Mouse (Mus musculus): Measurements from ENCODE around the gene Shb. TPM values are rescaled to one million over a fixed set of nuclear protein-coding genes. Genes with fewer than 3 reads are reported as not detected.

The Shb gene
- polyA plus RNA-seq, 1 experiment, result 71.5 TPM

DNA sequence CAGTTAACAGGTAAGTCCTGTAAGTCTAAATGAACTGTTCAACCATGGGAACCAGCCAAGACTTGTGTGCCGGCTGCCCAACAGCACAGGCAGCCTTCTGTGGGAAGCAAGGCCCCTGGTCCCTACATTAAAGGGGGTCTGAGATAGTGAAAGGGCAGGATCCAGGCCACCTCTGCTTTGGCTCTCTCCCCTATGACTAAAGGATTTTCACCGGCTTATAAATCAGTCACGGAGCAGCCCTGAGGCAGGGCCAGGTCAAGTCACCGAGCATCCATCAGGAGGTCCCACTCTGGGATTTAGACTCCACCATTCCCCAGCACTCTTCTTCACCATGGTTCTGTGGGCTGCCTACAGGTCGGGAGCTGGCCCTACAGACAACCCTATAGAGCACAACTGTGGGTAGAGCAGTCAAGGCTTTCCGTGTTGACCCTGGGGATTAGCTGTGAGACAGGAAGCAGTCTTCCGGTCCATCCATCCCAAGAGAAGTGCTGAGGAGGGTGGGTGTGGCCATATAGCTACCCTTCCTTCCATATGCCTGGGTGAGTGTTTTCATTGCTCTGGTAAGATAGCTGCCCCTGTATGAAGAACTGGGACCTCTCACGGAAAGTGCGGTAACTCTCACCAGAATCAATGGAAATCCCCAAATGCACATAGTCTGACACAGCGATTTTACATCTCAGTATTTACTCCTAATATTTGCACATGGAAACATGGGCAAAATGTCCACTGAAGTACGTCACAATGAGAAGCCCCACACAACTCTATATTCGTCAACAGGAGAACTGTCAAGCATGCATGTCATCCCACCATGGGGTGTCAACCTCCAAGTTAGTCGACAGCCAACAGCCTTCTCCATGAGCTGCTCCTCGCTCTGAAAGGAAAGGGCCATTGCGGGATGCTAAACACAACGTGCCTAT, 40.3 kb downstream of the Shb start:
- WGBS, result 45% methylated on average over 16 of the region's 16 CpGs
- 0 out of 2 replicates have a peak, but pooled peaks cover under 1% of the 10 kb centered on the region for H3K36me3 ChIP-seq (ENCODE audit: control insufficient read depth, insufficient read depth, low read length)
- H3K27ac ChIP-seq (ENCODE audit: insufficient read depth, low read depth, low read length), result 0 out of 2 replicates have a peak overlapping the region, but pooled peaks have one; percentile 5
- TF ChIP-seq CTCF (IDR thresholded peaks at IDR 0.05; ENCODE audit: extremely low read depth, insufficient read length, insufficient replicate concordance, low read depth, low read length) (no peak), POLR2A (IDR thresholded peaks at IDR 0.05; ENCODE audit: low read depth, low read length) (no peak)
- no peak overlapping the region for H3K4me3 ChIP-seq (ENCODE audit: low read depth, low read length)
- peaks cover 67% of the 10 kb centered on the region for H3K4me1 ChIP-seq (ENCODE audit: control insufficient read depth, insufficient read depth, insufficient read length, low read length)
- H3K27me3 ChIP-seq (ENCODE audit: control insufficient read depth, insufficient read depth, low read length), result no peaks in the 10 kb centered on the region

DNA sequence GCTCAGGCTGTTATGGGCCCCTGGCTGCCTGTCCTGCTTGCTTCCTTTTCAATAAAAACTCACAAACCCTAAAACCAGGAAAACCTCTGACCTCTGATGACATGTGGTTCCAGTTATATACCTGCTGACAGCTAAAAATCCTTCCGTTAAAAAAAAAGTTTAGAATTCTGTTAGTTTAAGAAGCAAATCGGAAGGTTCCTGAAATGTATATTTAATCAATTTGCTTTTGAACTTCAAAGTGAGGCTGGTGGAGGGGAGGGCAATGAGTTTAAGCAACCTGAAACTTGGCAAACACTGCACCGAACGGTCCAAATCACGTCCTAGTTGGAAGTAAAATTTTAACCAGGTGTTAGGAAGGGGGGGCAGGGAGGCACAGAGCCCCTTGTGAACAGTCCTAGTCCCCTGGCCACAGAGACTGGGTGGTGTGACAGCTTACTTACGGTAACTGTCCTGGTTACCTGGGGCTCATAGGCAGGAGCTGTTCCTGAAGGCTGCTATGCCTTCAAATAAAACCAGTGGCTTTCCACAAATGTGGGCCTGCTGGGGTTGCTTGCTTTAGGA, 41.1 kb downstream of the Shb start:
- 23% methylated on average over 6 of the region's 6 CpGs for WGBS
- Histone ChIP-seq H3K27ac (ENCODE audit: insufficient read depth, low read depth, low read length) (peak overlapping the region; percentile 76), H3K27me3 (ENCODE audit: control insufficient read depth, insufficient read depth, low read length) (no peaks in the 10 kb centered on the region), H3K4me3 (ENCODE audit: low read depth, low read length) (no peak overlapping the region), H3K36me3 (ENCODE audit: control insufficient read depth, insufficient read depth, low read length) (0 out of 2 replicates have a peak, but pooled peaks cover 3% of the 10 kb centered on the region), H3K4me1 (ENCODE audit: control insufficient read depth, insufficient read depth, insufficient read length, low read length) (peaks cover 68% of the 10 kb centered on the region)
- TF ChIP-seq CTCF (IDR thresholded peaks at IDR 0.05; ENCODE audit: extremely low read depth, insufficient read length, insufficient replicate concordance, low read depth, low read length), result no peak
- no peak for TF ChIP-seq POLR2A (IDR thresholded peaks at IDR 0.05; ENCODE audit: low read depth, low read length)

DNA sequence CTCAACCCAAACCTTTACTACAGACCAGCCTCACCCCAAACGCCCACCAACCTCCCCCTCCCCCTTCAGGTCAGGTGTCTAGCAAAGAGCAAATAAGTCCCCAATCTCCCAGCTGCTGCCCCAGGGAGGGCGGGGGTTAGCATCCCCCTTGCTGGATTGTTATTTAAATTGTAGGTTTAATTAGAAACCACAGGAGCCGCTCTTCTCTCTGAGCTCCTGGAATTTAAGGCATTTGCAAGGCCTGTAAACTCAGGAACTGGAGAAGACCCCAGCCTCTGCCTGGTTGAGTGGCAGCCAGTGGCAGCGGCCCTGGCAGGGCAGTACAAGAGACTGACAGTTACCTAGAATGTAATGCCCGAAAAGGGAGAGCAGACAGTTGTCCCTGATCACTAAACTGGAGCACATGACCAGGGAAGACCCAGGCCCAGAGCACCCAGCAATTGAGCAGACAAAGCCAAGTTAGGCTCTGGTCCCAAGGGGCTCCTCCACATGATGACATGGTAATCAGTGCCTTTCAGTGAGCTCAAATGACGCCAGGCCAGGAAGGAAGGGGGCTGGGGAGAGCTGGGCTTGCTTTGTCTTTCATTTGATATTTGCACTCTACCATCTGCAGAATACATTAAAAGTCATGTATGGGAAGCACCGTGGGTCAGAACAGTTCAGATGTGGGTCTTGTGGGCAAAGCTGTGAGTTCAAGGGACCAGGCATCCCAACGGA, 42.1 kb downstream of the Shb start:
- TF ChIP-seq POLR2A (IDR thresholded peaks at IDR 0.05; ENCODE audit: low read depth, low read length), result no peak
- TF ChIP-seq CTCF (IDR thresholded peaks at IDR 0.05; ENCODE audit: extremely low read depth, insufficient read length, insufficient replicate concordance, low read depth, low read length), result no peak
- H3K4me1 ChIP-seq (ENCODE audit: control insufficient read depth, insufficient read depth, insufficient read length, low read length), result peaks cover 65% of the 10 kb centered on the region
- 0 out of 2 replicates have a peak, but pooled peaks cover 3% of the 10 kb centered on the region for H3K36me3 ChIP-seq (ENCODE audit: control insufficient read depth, insufficient read depth, low read length)
- WGBS, result 29% methylated on average over 8 of the region's 8 CpGs
- H3K27ac ChIP-seq (ENCODE audit: insufficient read depth, low read depth, low read length), result peak overlapping the region; percentile 76
- H3K4me3 ChIP-seq (ENCODE audit: low read depth, low read length), result no peak overlapping the region
- H3K27me3 ChIP-seq (ENCODE audit: control insufficient read depth, insufficient read depth, low read length), result no peaks in the 10 kb centered on the region

DNA sequence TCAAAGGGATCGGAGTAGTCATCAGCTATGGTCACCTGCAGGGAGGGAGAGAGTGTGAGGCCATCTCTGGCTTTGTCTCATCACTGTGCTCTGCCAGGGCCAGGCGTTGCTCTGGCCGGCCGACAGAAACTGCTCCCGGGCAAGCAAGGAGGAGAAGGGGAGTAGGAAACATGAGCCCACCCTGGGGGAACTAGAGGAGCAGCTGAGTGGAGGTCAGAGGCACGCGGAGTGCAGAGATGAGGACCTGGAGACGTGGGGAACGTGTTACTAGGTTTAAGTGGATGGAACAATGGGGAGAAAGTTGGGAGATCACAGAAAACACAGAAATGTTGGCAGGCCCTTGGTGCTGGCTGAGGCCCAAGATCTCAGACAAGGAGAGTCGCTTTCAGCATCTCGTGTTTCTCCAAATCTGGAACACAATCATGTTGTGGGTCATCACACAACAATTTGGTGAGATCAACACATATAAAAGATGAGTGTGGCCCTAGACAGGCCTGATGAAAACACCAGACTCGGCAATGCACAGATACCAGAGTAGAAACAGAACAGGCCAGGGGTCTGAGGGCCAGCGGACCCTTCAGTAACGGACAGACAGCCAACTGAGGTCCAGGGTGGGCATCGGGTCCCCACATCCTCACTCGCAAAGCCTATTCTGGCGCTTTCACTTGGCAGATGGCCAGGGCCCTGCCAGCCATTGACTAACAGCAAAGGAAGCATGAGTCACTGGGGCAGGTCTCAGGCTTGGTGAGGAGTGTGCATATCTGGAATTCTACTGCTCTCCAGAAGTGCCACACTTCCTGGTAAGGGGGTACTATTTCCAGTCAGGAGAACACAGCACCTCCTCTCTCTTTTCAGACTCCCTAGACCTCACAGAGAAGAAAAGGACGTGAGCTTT, 42.9 kb downstream of the Shb start:
- H3K4me3 ChIP-seq (ENCODE audit: low read depth, low read length), result peak overlapping the region; percentile 8; the same call in 1 of the 2 replicates
- peak overlapping the region; percentile 76 for H3K27ac ChIP-seq (ENCODE audit: insufficient read depth, low read depth, low read length)
- WGBS, result 34% methylated on average over 18 of the region's 18 CpGs
- peaks cover 65% of the 10 kb centered on the region for H3K4me1 ChIP-seq (ENCODE audit: control insufficient read depth, insufficient read depth, insufficient read length, low read length)
- H3K27me3 ChIP-seq (ENCODE audit: control insufficient read depth, insufficient read depth, low read length), result no peaks in the 10 kb centered on the region
- no peak for TF ChIP-seq POLR2A (IDR thresholded peaks at IDR 0.05; ENCODE audit: low read depth, low read length)
- TF ChIP-seq CTCF (IDR thresholded peaks at IDR 0.05; ENCODE audit: extremely low read depth, insufficient read length, insufficient replicate concordance, low read depth, low read length), result no peak
- 0 out of 2 replicates have a peak, but pooled peaks cover 3% of the 10 kb centered on the region for H3K36me3 ChIP-seq (ENCODE audit: control insufficient read depth, insufficient read depth, low read length)

DNA sequence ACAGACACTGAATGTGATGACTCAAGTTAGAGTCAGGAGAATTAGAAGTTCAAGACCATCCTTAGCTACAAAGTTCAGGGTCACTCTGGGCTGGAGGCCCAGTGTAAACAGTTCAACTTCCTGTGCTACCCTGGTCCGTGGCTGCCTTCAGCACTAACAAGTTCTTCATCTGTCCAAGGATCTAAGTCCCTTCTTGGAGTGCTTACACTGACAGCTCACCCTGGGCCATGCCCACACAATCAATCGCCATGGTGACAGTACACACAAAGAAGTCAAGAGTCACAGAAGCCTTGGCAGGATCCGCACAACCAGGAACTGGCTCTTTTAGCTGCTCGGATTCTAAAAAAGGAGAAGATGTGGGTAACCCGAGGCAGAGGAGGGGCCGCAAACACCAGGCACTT, 44.6 kb downstream of the Shb start:
- no peaks in the 10 kb centered on the region for H3K27me3 ChIP-seq (ENCODE audit: control insufficient read depth, insufficient read depth, low read length)
- no peak overlapping the region for H3K4me3 ChIP-seq (ENCODE audit: low read depth, low read length)
- H3K4me1 ChIP-seq (ENCODE audit: control insufficient read depth, insufficient read depth, insufficient read length, low read length), result peaks cover 68% of the 10 kb centered on the region
- TF ChIP-seq CTCF (IDR thresholded peaks at IDR 0.05; ENCODE audit: extremely low read depth, insufficient read length, insufficient replicate concordance, low read depth, low read length), result no peak
- no peak for TF ChIP-seq POLR2A (IDR thresholded peaks at IDR 0.05; ENCODE audit: low read depth, low read length)
- peak overlapping the region; percentile 89 for H3K27ac ChIP-seq (ENCODE audit: insufficient read depth, low read depth, low read length)
- 9% methylated on average over 6 of the region's 6 CpGs for WGBS
- H3K36me3 ChIP-seq (ENCODE audit: control insufficient read depth, insufficient read depth, low read length), result 0 out of 2 replicates have a peak, but pooled peaks cover 3% of the 10 kb centered on the region

DNA sequence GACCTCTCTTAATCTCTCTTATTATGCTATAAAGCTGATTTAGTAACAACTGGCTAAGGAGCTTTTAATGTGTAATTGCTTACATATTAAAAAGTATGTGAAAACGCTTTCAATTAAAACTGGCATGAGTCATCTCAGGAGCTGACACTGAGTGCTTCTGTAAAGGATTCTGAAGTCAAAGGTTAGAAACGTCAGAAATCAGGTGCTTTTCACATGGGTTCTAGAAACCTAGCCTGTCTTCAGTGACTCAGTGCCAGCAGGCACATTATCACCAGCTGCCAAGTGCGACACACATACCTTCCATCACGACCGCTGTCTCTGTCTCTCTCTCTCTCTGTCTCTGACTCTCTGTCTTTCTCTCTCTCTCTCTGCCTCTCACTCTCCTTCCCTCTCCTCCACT, 47.2 kb downstream of the Shb start:
- TF ChIP-seq POLR2A (IDR thresholded peaks at IDR 0.05; ENCODE audit: low read depth, low read length) (no peak), CTCF (IDR thresholded peaks at IDR 0.05; ENCODE audit: extremely low read depth, insufficient read length, insufficient replicate concordance, low read depth, low read length) (no peak)
- Histone ChIP-seq H3K4me3 (ENCODE audit: low read depth, low read length) (no peak overlapping the region), H3K27ac (ENCODE audit: insufficient read depth, low read depth, low read length) (peak overlapping the region; percentile 63), H3K36me3 (ENCODE audit: control insufficient read depth, insufficient read depth, low read length) (0 out of 2 replicates have a peak, but pooled peaks cover 3% of the 10 kb centered on the region), H3K4me1 (ENCODE audit: control insufficient read depth, insufficient read depth, insufficient read length, low read length) (peaks cover 59% of the 10 kb centered on the region), H3K27me3 (ENCODE audit: control insufficient read depth, insufficient read depth, low read length) (no peaks in the 10 kb centered on the region)
- 38% methylated on average over 5 of the region's 5 CpGs for WGBS

All from small intestine, adult 2 months (tissue).